Mouse (Mus musculus) CD4-positive, CD25-positive, alpha-beta regulatory T cell, adult 2 months (primary cell): ENCODE measurements around the gene Kncn.
A peak's percentile ranks its signal among the peaks of the same experiment; 100 is the strongest.

Source experiments
- DNase-seq: peaks from one replicate; pipeline ENCODE4 v3.0.0-alpha.2; 2012; ENCODE audit warnings: low read depth, low spot score

Gene Kncn

GRCm38 (mm10) chr4:115884022-115884421, at the start of gene Kncn:
Kncn (plus strand) TSS chr4:115884400.
- no peak for DNase-seq

- DNase-seq: no peak
Observed at GRCm38 (mm10) chr4:115835576-115835975, 48.6 kb upstream of the Kncn start.

GRCm38 (mm10) chr4:115838196-115838595, 46.0 kb upstream of the Kncn start:
- DNase-seq: peak; percentile 25

GRCm38 (mm10) chr4:115838696-115839641, 45.2 kb upstream of the Kncn start, which contains the start of gene Mknk1:
Mknk1 (plus strand) TSS chr4:115839198.
- DNase-seq: peak; percentile 98

GRCm38 (mm10) chr4:115839956-115840355, 44.2 kb upstream of the Kncn start:
- DNase-seq: no peak

- no peak for DNase-seq
Observed at GRCm38 (mm10) chr4:115840842-115841241, 43.4 kb upstream of the Kncn start.

- DNase-seq: no peak
Observed at GRCm38 (mm10) chr4:115846656-115847055, 37.5 kb upstream of the Kncn start.

GRCm38 (mm10) chr4:115847377-115847776, 36.8 kb upstream of the Kncn start:
- DNase-seq: no peak

- no peak for DNase-seq
Observed at GRCm38 (mm10) chr4:115848083-115848482, 36.1 kb upstream of the Kncn start.

- no peak for DNase-seq
Observed at GRCm38 (mm10) chr4:115848990-115849677, 35.1 kb upstream of the Kncn start.

- DNase-seq: no peak
Observed at GRCm38 (mm10) chr4:115850111-115850510, 34.1 kb upstream of the Kncn start.

- DNase-seq: no peak
Observed at GRCm38 (mm10) chr4:115850631-115851030, 33.6 kb upstream of the Kncn start.

- DNase-seq: no peak
Observed at GRCm38 (mm10) chr4:115851569-115851968, 32.6 kb upstream of the Kncn start.

- DNase-seq: no peak
Observed at GRCm38 (mm10) chr4:115855100-115855499, 29.1 kb upstream of the Kncn start.

GRCm38 (mm10) chr4:115855609-115856008, 28.6 kb upstream of the Kncn start:
- DNase-seq: no peak

GRCm38 (mm10) chr4:115856282-115856681, 27.9 kb upstream of the Kncn start:
- DNase-seq: no peak

- DNase-seq: no peak
Observed at GRCm38 (mm10) chr4:115857293-115857883, 26.8 kb upstream of the Kncn start.

GRCm38 (mm10) chr4:115863352-115863751, 20.8 kb upstream of the Kncn start:
- DNase-seq: no peak

- no peak for DNase-seq
Observed at GRCm38 (mm10) chr4:115863880-115864279, 20.3 kb upstream of the Kncn start.

GRCm38 (mm10) chr4:115869512-115870210, 14.5 kb upstream of the Kncn start:
- DNase-seq: no peak

- DNase-seq: no peak
Observed at GRCm38 (mm10) chr4:115873231-115873630, 11.0 kb upstream of the Kncn start.
